Mouse (Mus musculus): ENCODE results near the gene Olfr609.
"Not testable (repeated sequence)": the region's sequence is repeated elsewhere in the genome, so short reads cannot be mapped to it uniquely, and the experiment has no call there.

The Olfr609 gene

GRCm38 (mm10) chr7:103497962-103498361 is at the start of gene Olfr609:
TSS of gene Olfr609 (minus strand) at chr7:103498062.
- no peak for DNase-seq

DNA sequence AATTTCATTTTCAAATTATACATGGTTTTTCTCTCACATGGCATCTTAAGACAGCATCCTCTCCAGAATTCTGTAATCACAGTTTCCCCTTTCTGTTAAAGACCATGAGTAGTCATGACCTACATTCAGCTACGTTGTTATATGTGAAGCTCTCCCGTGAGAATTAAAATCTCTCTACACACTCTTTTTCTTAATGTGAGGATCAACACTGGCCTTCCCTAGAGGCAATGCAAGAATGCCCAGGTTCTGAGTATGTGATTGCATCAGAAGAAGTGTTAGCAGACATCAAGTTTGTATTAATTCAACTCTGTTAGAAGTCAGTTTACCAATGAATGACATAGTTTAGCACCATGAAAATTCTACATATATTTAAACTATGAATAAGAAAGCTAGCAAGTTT is 44.8 kb upstream of the Olfr609 start, which contains the start of gene Olfr612:
TSS of gene Olfr612 (minus strand) at position 101 of the 400 bp plus-strand sequence.
- not testable (repeated sequence) for DNase-seq

DNA sequence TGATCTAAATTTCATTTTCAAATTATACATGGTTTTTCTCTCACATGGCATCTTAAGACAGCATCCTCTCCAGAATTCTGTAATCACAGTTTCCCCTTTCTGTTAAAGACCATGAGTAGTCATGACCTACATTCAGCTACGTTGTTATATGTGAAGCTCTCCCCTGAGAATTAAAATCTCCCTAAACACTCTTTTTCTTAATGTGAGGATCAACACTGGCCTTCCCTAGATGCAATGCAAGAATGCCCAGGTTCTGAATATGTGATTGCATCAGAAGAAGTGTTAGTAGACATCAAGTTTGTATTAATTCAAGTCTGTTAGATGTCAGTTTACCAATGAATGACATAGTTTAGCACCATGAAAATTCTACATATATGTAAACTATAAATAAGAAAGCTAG is 22.9 kb upstream of the Olfr609 start, which contains the start of gene Olfr611:
TSS of gene Olfr611 (minus strand) at position 101 of the 400 bp plus-strand sequence.
- not testable (repeated sequence) for DNase-seq

- no peak for DNase-seq
Observed at GRCm38 (mm10) chr7:103512022-103512421, 14.2 kb upstream of the Olfr609 start, which contains the start of gene Olfr610. TSS of gene Olfr610 (minus strand) at chr7:103512122.

GRCm38 (mm10) chr7:103477106-103477505 is 20.8 kb downstream of the Olfr609 start:
- DNase-seq = not testable (repeated sequence)

GRCm38 (mm10) chr7:103469577-103469976 is 28.3 kb downstream of the Olfr609 start, which contains the start of gene Olfr608:
TSS of gene Olfr608 (plus strand) at chr7:103469877.
- DNase-seq = no peak

- DNase-seq = no peak
Observed at GRCm38 (mm10) chr7:103460590-103460989, 37.3 kb downstream of the Olfr609 start.

- DNase-seq = no peak
Observed at GRCm38 (mm10) chr7:103448746-103449145, 49.1 kb downstream of the Olfr609 start, which contains the start of gene Olfr606. TSS of gene Olfr606 (plus strand) at chr7:103449046.

- no peak for DNase-seq
Observed at GRCm38 (mm10) chr7:103445339-103445738, 52.5 kb downstream of the Olfr609 start, which contains the start of gene Olfr605. TSS of gene Olfr605 (minus strand) at chr7:103445439.
